8 mouse cellular contexts compared by ENCODE assay signal in the genomic region with DNA sequence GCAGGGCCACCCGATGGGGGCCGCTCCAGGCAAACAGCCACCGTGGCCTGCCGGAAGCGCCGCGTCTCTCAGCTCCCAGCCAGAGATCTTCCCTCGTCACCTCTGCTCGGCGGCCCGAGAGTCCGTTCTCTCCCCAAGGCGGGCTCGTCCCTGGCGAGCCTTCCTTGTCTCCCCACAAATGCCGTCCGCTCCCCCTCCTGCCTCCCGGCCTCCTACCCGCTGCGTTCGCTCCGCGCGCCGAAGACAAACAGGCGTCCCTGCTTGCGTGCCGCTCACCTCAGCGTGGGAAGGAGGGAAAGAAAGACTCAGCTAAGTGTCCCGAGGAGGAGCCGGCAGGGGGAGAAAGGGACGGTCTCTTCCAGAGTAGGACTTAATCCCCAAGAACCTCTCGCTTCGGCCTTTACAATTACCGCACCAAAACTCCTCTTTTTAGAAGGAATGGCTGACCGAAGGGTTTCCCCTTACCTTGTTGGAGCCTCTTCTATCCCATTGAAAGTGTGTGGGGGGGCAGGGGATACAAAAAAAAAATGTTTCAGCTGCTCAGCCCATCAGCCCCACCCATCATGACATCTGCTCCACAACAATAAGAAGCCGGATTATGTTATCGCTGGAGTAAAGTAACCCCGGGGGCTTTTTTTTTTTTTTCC. TPM values are rescaled to one million over a fixed set of nuclear protein-coding genes. Genes with fewer than 3 reads are reported as not detected.
A peak's percentile ranks its signal among the peaks of the same experiment; 100 is the strongest.
DNase-seq lines count a peak whose midpoint lies in the region; ATAC-seq lines count a peak whose summit lies in the region.

Gene Trip12, minus strand, starts transcription at position 499 of the 647 bp plus-strand sequence.

- no peaks in the 10 kb centered on the region for H3K27me3 ChIP-seq in erythroblast, embryonic 14.5 days (ENCODE audit: control insufficient read depth)
- H3K27me3 ChIP-seq in limb, embryonic 13.5 days = no peaks in the 10 kb centered on the region

- no peaks in the 10 kb centered on the region; the same call in 1 of the 2 replicates for H3K36me3 ChIP-seq in erythroblast, embryonic 14.5 days (ENCODE audit: control insufficient read depth)
- H3K36me3 ChIP-seq in limb, embryonic 13.5 days = no peaks in the 10 kb centered on the region

- peak within 1 kb of the TSS; percentile 97 for H3K9ac ChIP-seq in limb, embryonic 13.5 days

- under 1% methylated on average over 39 of the region's 39 CpGs for WGBS in limb, embryonic 13.5 days

- peak within 1 kb of the TSS; percentile 95 for H3K27ac ChIP-seq in limb, embryonic 13.5 days

- peaks cover 31% of the 10 kb centered on the region for H3K4me1 ChIP-seq in erythroblast, embryonic 14.5 days (ENCODE audit: control insufficient read depth)
- H3K4me1 ChIP-seq in limb, embryonic 13.5 days = peaks cover 18% of the 10 kb centered on the region

- intact Hi-C loops in heart, postnatal 25 days (cut with DNase I) = no loop called here

- H3K4me3 ChIP-seq in erythroblast, embryonic 14.5 days (replicated peaks) = peak within 1 kb of the TSS; percentile 86
- H3K4me3 ChIP-seq in limb, embryonic 13.5 days = peak within 1 kb of the TSS; percentile 93

- peak; percentile 35; the same call in 1 of the 2 replicates for ATAC-seq in limb, embryonic 13.5 days (ENCODE audit: low FRiP score, low read depth)

- DNase-seq in layer of hippocampus, adult 18-20 months (ENCODE audit: low spot score in 2 of 2) = no peak
- DNase-seq in layer of hippocampus, adult 9-10 months (ENCODE audit: low spot score) = no peak
- peak; percentile 64 for DNase-seq in NIH3T3 (ENCODE audit: low read depth)
- DNase-seq in heart, postnatal 25 days (ENCODE audit: low spot score) = no peak
- peak; percentile 58 for DNase-seq in retina, embryonic 14.5 days (ENCODE audit: low spot score)
- no peak for DNase-seq in natural killer cell, adult 2 months (ENCODE audit: low spot score in 2 of 2)

- peak within 1 kb of the TSS; percentile 76 for H3K4me2 ChIP-seq in limb, embryonic 13.5 days (replicated peaks)

- H3K9me3 ChIP-seq in erythroblast, embryonic 14.5 days (ENCODE audit: control insufficient read depth, low read length) = no peaks in the 10 kb centered on the region
- no peaks in the 10 kb centered on the region for H3K9me3 ChIP-seq in limb, embryonic 13.5 days

RNA-seq across cellular contexts. Expression of gene Trip12, which starts in this region (rescaled TPM):
- total RNA-seq in layer of hippocampus, adult 18-20 months (2021) = 100 to 1,000 TPM; 182 to 199 TPM
- 0.30 and 0.84 TPM in 2 replicates for polyA plus RNA-seq in erythroblast, embryonic 14.5 days (2012)
- 100 to 1,000 TPM; 185 to 203 TPM for total RNA-seq in heart, postnatal 25 days (2021)
- 68.2 and 69.3 TPM in 2 replicates for polyA plus RNA-seq in limb, embryonic 13.5 days (2015; fragmentation: Nextera tagmentation; extraction: Ambion mirVana)

Comparison
In these comparisons a context has a peak if more than half of its experiments do, and no peak if none do; other contexts are left out.
1. RNA of gene Trip12 (polyA plus RNA-seq): 68.2 to 69.3 TPM in limb, embryonic 13.5 days; 0.30 to 0.84 TPM in erythroblast, embryonic 14.5 days; every median in the first group is over 10 times any median in the second.
2. DNase-seq: peak in NIH3T3 (single experiment) and retina, embryonic 14.5 days (single experiment); none in layer of hippocampus, adult 18-20 months (0 of 2), layer of hippocampus, adult 9-10 months (single experiment), heart, postnatal 25 days (single experiment) and natural killer cell, adult 2 months (0 of 2).